ENCODE assay signal across 19 mouse cellular contexts in the genomic region with DNA sequence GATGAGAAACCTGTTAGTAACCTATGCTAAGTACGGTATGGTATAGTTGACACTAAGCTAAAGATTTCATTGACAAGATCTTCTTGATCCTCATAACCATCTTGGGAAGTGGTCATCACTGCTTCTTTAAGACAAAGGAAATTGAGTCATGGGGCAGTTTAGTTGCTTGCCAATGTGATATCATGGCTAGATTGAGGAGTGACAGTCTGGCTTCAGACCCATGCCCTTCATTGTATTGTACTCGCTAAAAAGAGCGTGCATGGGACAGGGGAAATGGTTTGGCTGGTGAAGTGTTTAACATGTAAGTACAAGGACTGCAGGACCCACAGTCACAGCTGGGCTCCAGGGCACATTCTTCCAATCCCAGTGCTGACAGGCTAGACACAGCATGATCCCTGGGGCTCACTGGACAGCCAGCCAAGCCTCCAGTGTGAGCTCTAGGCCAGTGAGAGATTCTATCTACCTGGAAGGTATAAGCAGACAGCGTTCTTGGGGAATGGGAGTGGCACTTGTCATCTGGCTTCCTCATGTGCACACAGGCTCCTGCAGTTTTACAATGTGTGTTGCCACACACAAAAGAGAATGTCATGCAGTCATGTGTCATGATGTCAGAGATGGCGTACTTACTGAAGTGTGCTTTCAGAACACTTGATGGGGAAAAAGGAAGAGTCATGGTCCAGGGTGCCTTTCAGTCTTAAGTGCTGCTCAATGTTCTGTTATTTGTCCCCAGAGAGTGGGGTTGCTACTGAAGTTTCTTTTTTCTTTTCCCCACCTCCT. TPM values are rescaled to one million over a fixed set of nuclear protein-coding genes. Genes with fewer than 3 reads are reported as not detected.
A peak's percentile ranks its signal among the peaks of the same experiment; 100 is the strongest.
DNase-seq lines count a peak whose midpoint lies in the region; ATAC-seq lines count a peak whose summit lies in the region.
"Had no signal": no experiment of that assay in that cellular context is flagged by ENCODE, and none has a peak within 500 bp of the region (broad histone marks: within the 10 kb centered on the region; RNA-seq: fewer than 3 reads in every experiment).

No protein-coding gene starts in this region.

- H3K79me2 ChIP-seq in macrophage (ENCODE audit: inconsistent target) = peaks cover 44% of the 10 kb centered on the region; the same call in 1 of the 2 replicates

- peak; percentile 22 for DNase-seq in heart, postnatal 4 days
- DNase-seq in heart, embryonic 10.5 days (ENCODE audit: low spot score) = no peak
- peak; percentile 3 for DNase-seq in ZHBTc4 (ENCODE audit: low read depth, low spot score)
- DNase-seq in right cerebral cortex, postnatal 14 days = no peak
- no peak for DNase-seq in frontal cortex, postnatal 36 days (ENCODE audit: low spot score in 2 of 2)
- DNase-seq: adrenal gland, adult 8-10 months; B cell, adult 2 months; cerebellum, adult 8-10 months; gastrocnemius, postnatal 14 days; kidney, adult 2 months; kidney, postnatal 14 days; right cerebral cortex, postnatal 4 days; thymus, postnatal 14 days had no signal

- no peak overlapping the region for H3K4me3 ChIP-seq in heart, embryonic 10.5 days
- H3K4me3 ChIP-seq in macrophage (ENCODE audit: inconsistent target) = no peak overlapping the region
- H3K4me3 ChIP-seq: forebrain, embryonic 10.5 days; heart, embryonic 13.5 days; neural tube, embryonic 13.5 days had no signal

- H3K9me3 ChIP-seq in heart, embryonic 10.5 days = no peaks in the 10 kb centered on the region
- H3K9me3 ChIP-seq: forebrain, embryonic 10.5 days; heart, embryonic 13.5 days; neural tube, embryonic 13.5 days had no signal

- no peaks in the 10 kb centered on the region for H3K36me3 ChIP-seq in heart, embryonic 10.5 days
- H3K36me3 ChIP-seq in macrophage (ENCODE audit: inconsistent target) = no peaks in the 10 kb centered on the region
- H3K36me3 ChIP-seq: forebrain, embryonic 10.5 days; heart, embryonic 13.5 days; neural tube, embryonic 13.5 days had no signal

- H3K27ac ChIP-seq in heart, embryonic 10.5 days = no peak overlapping the region
- peak overlapping the region; percentile 73 for H3K27ac ChIP-seq in macrophage
- H3K27ac ChIP-seq: forebrain, embryonic 10.5 days; heart, embryonic 13.5 days; neural tube, embryonic 13.5 days had no signal

- WGBS in heart, embryonic 10.5 days = 76% methylated on average over 5 of the region's 5 CpGs
- WGBS in macrophage (ENCODE audit: missing documents) = 64% methylated on average over 5 of the region's 5 CpGs

- 0 out of 2 replicates have a peak, but pooled peaks cover 5% of the 10 kb centered on the region for H3K4me1 ChIP-seq in heart, embryonic 10.5 days

- no peaks in the 10 kb centered on the region for H3K27me3 ChIP-seq in heart, embryonic 10.5 days (ENCODE audit: insufficient read depth, poor library complexity, severe bottlenecking)
- H3K27me3 ChIP-seq: heart, embryonic 13.5 days; neural tube, embryonic 13.5 days had no signal

- peak; percentile 44; the same call in 1 of the 2 replicates for ATAC-seq in neutrophil, adult 5-6 weeks (ENCODE audit: extremely low read depth, insufficient number of reproducible peaks, low FRiP score, poor library complexity, severe bottlenecking)
- ATAC-seq: midbrain, embryonic 16.5 days had no signal

RNA-seq across cellular contexts. Expression of a gene that starts 54.6 kb away (rescaled TPM):
- total RNA-seq in heart, postnatal 4 days (2021) = 1 to 10 TPM; 8.8 TPM
- 0.41 and 0.80 TPM in 2 replicates for polyA plus RNA-seq in heart, embryonic 10.5 days (2016; fragmentation: Nextera tagmentation; extraction: Ambion mirVana)
- 100 to 1,000 TPM in 10 of 26 experiments, 10 to 100 TPM in 15, 1 to 10 TPM in 1; 3.3 to 256 (median 56.5) TPM for total RNA-seq in macrophage (2018; cell fraction: chromatin; rRNA removed)
- 10 to 100 TPM in 22 of 26 experiments, 1 to 10 TPM in 4; 8.3 to 72.7 (median 27.6) TPM for total RNA-seq in macrophage (2018; cell fraction: cytosol; rRNA removed)
- 100 to 1,000 TPM in 8 of 26 experiments, 10 to 100 TPM in 16, 1 to 10 TPM in 2; 9.0 to 221 (median 42.9) TPM for total RNA-seq in macrophage (2018; cell fraction: nucleus; rRNA removed)
- polyA plus RNA-seq in macrophage (2018) = 23.6 to 35.2 TPM (median 25.7 TPM) in 3 replicates
- 0.12 and 0.23 TPM in 2 replicates for total RNA-seq in neutrophil, adult 5-6 weeks (2017)

Comparison
In these comparisons a context has a peak if more than half of its experiments do, and no peak if none do; other contexts are left out.
1. DNase-seq: peak in heart, postnatal 4 days (single experiment) and ZHBTc4 (single experiment); none in heart, embryonic 10.5 days (single experiment), right cerebral cortex, postnatal 14 days (single experiment) and frontal cortex, postnatal 36 days (0 of 2).